In the genomic region with DNA sequence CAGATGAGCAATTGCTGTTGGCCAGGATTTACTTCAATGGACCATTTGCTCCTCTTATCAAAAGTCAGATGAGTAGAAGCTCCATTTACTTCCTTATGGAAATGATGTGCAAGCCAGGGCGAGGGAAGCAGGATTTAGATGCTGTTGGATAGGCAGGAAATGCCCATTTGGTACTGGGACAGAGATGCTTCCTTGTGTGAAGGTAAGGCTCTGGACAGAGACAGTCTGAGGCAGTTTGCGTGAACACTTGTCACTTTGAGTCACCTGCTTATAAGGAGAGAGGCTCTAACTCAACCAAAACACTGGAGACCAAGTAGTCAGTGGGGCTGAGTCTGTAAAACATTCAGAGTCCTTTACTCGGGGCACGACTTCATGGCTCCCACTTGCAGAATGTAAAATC, we compare ENCODE assay signal across 17 mouse cellular contexts.
"Had no signal": no experiment of that assay in that cellular context is flagged by ENCODE, and none has a peak within 500 bp of the region (broad histone marks: within the 10 kb centered on the region; RNA-seq: fewer than 3 reads in every experiment).

No protein-coding gene starts in this region.

- DNase-seq: lung, adult 18-20 months; lung, embryonic 14.5 days; lung, postnatal 10 days; lung, postnatal 4 days; right cerebral cortex, postnatal 14 days; thymus, adult 2 months; thymus, postnatal 25 days; thymus, postnatal 4 days had no signal

- H3K9me3 ChIP-seq: midbrain, embryonic 10.5 days; midbrain, embryonic 13.5 days; midbrain, embryonic 15.5 days; neural tube, embryonic 13.5 days; neural tube, embryonic 15.5 days; stomach, embryonic 15.5 days had no signal

- H3K27me3 ChIP-seq: midbrain, embryonic 15.5 days; stomach, embryonic 15.5 days had no signal

- H3K4me2 ChIP-seq: lung, embryonic 14.5 days; midbrain, embryonic 13.5 days; midbrain, embryonic 15.5 days; neural tube, embryonic 13.5 days; neural tube, embryonic 15.5 days; stomach, embryonic 15.5 days had no signal

- H3K36me3 ChIP-seq: midbrain, embryonic 10.5 days; midbrain, embryonic 13.5 days; midbrain, embryonic 15.5 days; neural tube, embryonic 13.5 days; neural tube, embryonic 15.5 days; stomach, embryonic 15.5 days had no signal

- H3K27ac ChIP-seq: liver, embryonic 14.5 days; midbrain, embryonic 10.5 days; midbrain, embryonic 13.5 days; midbrain, embryonic 15.5 days; neural tube, embryonic 13.5 days; neural tube, embryonic 15.5 days; stomach, embryonic 15.5 days; stomach, postnatal 0 days had no signal

- H3K4me1 ChIP-seq: stomach, embryonic 15.5 days had no signal

- ATAC-seq: midbrain, embryonic 13.5 days; midbrain, embryonic 15.5 days had no signal

- H3K9ac ChIP-seq: liver, embryonic 14.5 days; lung, embryonic 14.5 days; midbrain, embryonic 13.5 days; midbrain, embryonic 15.5 days; neural tube, embryonic 13.5 days; neural tube, embryonic 15.5 days; stomach, embryonic 15.5 days had no signal

- H3K4me3 ChIP-seq: midbrain, embryonic 10.5 days; midbrain, embryonic 13.5 days; midbrain, embryonic 15.5 days; myocyte; neural tube, embryonic 13.5 days; neural tube, embryonic 15.5 days; stomach, embryonic 15.5 days had no signal
